Mouse (Mus musculus): ENCODE results near the gene Slc26a10. TPM values are rescaled to one million over a fixed set of nuclear protein-coding genes. Genes with fewer than 3 reads are reported as not detected.

The Slc26a10 gene
- total and polyA plus RNA-seq, 3 experiments, result 13.2 to 40.5 (median 14.7) TPM

DNA sequence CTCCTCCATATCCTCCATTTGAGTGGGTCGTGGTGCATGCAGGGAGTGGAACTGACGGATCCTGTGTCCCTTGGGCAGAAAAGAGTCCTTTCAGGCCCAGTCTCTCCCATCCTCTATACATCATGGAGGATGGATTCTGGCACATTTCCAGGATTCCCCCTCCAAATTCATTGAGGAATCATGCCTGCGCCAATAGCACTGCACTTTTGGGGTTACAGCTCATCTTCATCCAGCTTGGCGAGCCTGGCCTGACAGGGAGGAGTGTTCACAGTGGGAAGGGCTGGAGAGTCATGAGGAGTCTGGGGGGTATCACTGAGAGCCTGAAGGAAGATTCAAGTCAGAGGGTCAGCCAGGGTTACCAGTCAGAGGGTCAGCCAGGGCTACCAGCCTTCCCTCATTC is 2.2 kb upstream of the Slc26a10 start:
- intact Hi-C loops (cut with DNase I), result no loop called here
- TF ChIP-seq CTCF (IDR thresholded peaks at IDR 0.05) (no peak), EP300 (IDR thresholded peaks at IDR 0.05; ENCODE audit: insufficient read depth, low read depth, low read length) (no peak), POLR2A (IDR thresholded peaks at IDR 0.05; ENCODE audit: insufficient read depth, low read depth, low read length) (no peak)

DNA sequence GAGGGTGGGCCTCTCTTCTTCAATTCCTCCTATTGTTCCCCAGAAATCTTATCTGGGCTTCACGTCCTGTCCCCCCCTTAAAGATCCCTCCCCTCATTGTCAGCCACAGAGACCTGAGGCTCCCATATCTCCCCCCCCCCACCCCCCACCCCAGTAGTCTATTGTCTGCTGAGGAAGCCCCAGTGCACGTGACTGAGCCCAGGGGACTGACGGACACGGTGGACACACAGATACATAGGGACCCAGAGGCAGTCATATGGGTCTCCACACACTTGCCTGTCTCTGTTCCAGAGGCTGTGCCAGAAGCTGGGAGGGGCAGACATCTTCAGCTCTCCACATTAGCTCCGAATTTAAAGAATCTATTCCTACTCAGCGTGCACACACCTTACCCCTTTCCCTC is 1.1 kb upstream of the Slc26a10 start:
- TF ChIP-seq EP300 (IDR thresholded peaks at IDR 0.05; ENCODE audit: insufficient read depth, low read depth, low read length) (peak; percentile 67; the same call in 1 of the 2 replicates), POLR2A (IDR thresholded peaks at IDR 0.05; ENCODE audit: insufficient read depth, low read depth, low read length) (peak; percentile 95), CTCF (IDR thresholded peaks at IDR 0.05) (no peak)
- intact Hi-C loops (cut with DNase I), result loop anchor here (2.0 kb wide), 1 partner anchor 13 kb away; the partner anchor contains the start of gene Dtx3
- H3K4me1 ChIP-seq (ENCODE audit: control insufficient read depth, insufficient read depth, low read length), result peaks cover 5% of the 10 kb centered on the region
- DNase-seq, result peak; percentile 58 to 66
- peak overlapping the region; percentile 91 for H3K27ac ChIP-seq
- no peaks in the 10 kb centered on the region for H3K27me3 ChIP-seq (ENCODE audit: control insufficient read depth, insufficient read depth, low read length)
- H3K9ac ChIP-seq (ENCODE audit: low read depth, low read length), result peak overlapping the region; percentile 68
- 42% methylated on average over 6 of the region's 6 CpGs for WGBS
- H3K36me3 ChIP-seq (ENCODE audit: control insufficient read depth, insufficient read depth, low read length), result no peaks in the 10 kb centered on the region
- H3K4me3 ChIP-seq, result peak overlapping the region; percentile 55
- no peaks in the 10 kb centered on the region for H3K79me2 ChIP-seq (replicated peaks; ENCODE audit: control insufficient read depth, insufficient read depth, low read length)

More for the DNA sequence above, 2.2 kb upstream of the Slc26a10 start:
- H3K4me1 ChIP-seq (ENCODE audit: control insufficient read depth, insufficient read depth, low read length), result peaks cover 3% of the 10 kb centered on the region; the same call in 1 of the 2 replicates
- DNase-seq, result peak in 1 of 2 experiments; percentile 20
- peak overlapping the region; percentile 60 for H3K9ac ChIP-seq (ENCODE audit: low read depth, low read length)
- H3K79me2 ChIP-seq (replicated peaks; ENCODE audit: control insufficient read depth, insufficient read depth, low read length), result no peaks in the 10 kb centered on the region
- no peaks in the 10 kb centered on the region for H3K27me3 ChIP-seq (ENCODE audit: control insufficient read depth, insufficient read depth, low read length)
- peak overlapping the region; percentile 55 for H3K4me3 ChIP-seq
- WGBS, result 54% methylated on average over 4 of the region's 4 CpGs
- peak overlapping the region; percentile 91 for H3K27ac ChIP-seq
- H3K36me3 ChIP-seq (ENCODE audit: control insufficient read depth, insufficient read depth, low read length), result no peaks in the 10 kb centered on the region

- peaks cover 5% of the 10 kb centered on the region for H3K4me1 ChIP-seq (ENCODE audit: control insufficient read depth, insufficient read depth, low read length)
- H3K27me3 ChIP-seq (ENCODE audit: control insufficient read depth, insufficient read depth, low read length), result no peaks in the 10 kb centered on the region
- peak overlapping the region; percentile 79 for H3K27ac ChIP-seq
- intact Hi-C loops (cut with DNase I), result loop anchor here (2.0 kb wide), 1 partner anchor 14 kb away; the partner anchor contains the start of gene Dtx3
- H3K4me3 ChIP-seq, result peak overlapping the region; percentile 62
- TF ChIP-seq EP300 (IDR thresholded peaks at IDR 0.05; ENCODE audit: insufficient read depth, low read depth, low read length), result 0 out of 2 replicates have a peak, but pooled peaks have one; percentile 22
- no peak for TF ChIP-seq CTCF (IDR thresholded peaks at IDR 0.05)
- peak; percentile 74; the same call in 1 of the 2 replicates for TF ChIP-seq POLR2A (IDR thresholded peaks at IDR 0.05; ENCODE audit: insufficient read depth, low read depth, low read length)
- DNase-seq, result no peak
- H3K36me3 ChIP-seq (ENCODE audit: control insufficient read depth, insufficient read depth, low read length), result no peaks in the 10 kb centered on the region
- WGBS, result 32% methylated on average over 3 of the region's 3 CpGs
- peak overlapping the region; percentile 76; the same call in 1 of the 2 replicates for H3K9ac ChIP-seq (ENCODE audit: low read depth, low read length)
- no peaks in the 10 kb centered on the region for H3K79me2 ChIP-seq (replicated peaks; ENCODE audit: control insufficient read depth, insufficient read depth, low read length)
Measured at GRCm38 (mm10) chr10:127180695-127181047, 226 bp upstream of the Slc26a10 start.

DNA sequence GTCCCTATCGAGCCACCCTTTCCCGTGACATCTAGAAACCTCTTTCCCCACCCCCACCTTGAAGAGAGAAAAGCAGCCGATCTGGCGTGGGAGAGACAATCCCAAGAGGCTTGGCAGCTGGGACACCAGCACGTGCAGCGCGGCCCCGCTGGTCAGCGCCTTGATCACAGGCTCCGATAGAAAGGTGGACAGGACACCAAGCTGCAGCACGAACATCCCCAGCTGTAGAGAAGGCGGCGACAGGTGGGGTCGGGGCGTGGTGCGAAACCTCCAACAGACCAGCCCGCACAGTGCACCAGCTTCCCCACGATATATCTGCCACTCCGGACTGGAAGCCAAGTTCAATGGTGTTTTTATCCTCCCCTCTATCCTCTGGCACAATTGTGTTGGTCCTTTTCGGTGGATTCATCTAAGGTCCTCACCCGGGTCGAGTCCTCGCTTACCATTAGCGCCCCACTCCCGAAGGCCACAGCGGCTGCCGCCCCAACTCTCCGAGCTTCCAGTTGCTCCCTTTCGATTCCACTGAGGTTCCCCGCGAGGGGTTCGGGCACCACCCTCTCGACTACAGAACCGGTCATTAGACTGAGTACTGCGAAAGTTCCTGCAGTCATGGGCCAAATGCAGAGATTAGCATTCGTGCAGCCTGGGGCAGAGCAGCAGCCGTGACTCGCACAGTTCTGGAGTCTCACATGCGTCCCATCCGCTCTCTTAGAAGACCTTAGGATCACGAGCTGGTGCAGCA is 2.0 kb downstream of the Slc26a10 start:
- no peak for TF ChIP-seq CTCF (IDR thresholded peaks at IDR 0.05)
- TF ChIP-seq POLR2A (IDR thresholded peaks at IDR 0.05; ENCODE audit: insufficient read depth, low read depth, low read length), result no peak
- no peak for TF ChIP-seq EP300 (IDR thresholded peaks at IDR 0.05; ENCODE audit: insufficient read depth, low read depth, low read length)
- Histone ChIP-seq H3K4me1 (ENCODE audit: control insufficient read depth, insufficient read depth, low read length) (peaks cover 5% of the 10 kb centered on the region; the same call in 1 of the 2 replicates), H3K27ac (peak overlapping the region; percentile 60), H3K4me3 (peak overlapping the region; percentile 62), H3K79me2 (replicated peaks; ENCODE audit: control insufficient read depth, insufficient read depth, low read length) (no peaks in the 10 kb centered on the region), H3K36me3 (ENCODE audit: control insufficient read depth, insufficient read depth, low read length) (no peaks in the 10 kb centered on the region), H3K27me3 (ENCODE audit: control insufficient read depth, insufficient read depth, low read length) (no peaks in the 10 kb centered on the region), H3K9ac (ENCODE audit: low read depth, low read length) (peak overlapping the region; percentile 37)
- DNase-seq, result peak; percentile 31 to 50
- intact Hi-C loops (cut with DNase I), result loop anchor here (5.0 kb wide), 2 partner anchors 34 to 164 kb away; partner anchors contain the start of genes Gli1 and Pip4k2c
- WGBS, result 7% methylated on average over 41 of the region's 41 CpGs

DNA sequence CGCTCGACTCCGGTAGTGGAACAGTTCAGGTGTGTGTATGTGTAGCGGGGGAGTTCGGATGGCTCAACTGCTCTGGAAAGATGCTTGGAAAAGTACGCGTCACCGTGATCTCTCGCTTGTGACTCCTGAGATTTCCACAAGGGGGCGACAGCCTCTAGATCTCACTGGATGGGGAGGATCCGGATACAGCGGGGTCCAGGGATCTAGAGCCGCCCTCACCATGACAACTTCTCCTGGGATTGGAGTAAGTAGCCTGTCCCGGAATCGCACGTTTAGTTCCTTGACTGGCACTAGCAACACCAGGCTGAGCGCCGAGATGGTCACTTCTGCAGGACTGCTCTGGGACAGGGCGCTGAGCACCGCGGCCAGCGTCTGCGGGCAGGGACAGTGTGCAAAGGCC is 2.7 kb downstream of the Slc26a10 start:
- H3K4me3 ChIP-seq, result peak overlapping the region; percentile 62
- H3K9ac ChIP-seq (ENCODE audit: low read depth, low read length), result peak overlapping the region; percentile 37
- no peaks in the 10 kb centered on the region for H3K79me2 ChIP-seq (replicated peaks; ENCODE audit: control insufficient read depth, insufficient read depth, low read length)
- H3K27me3 ChIP-seq (ENCODE audit: control insufficient read depth, insufficient read depth, low read length), result no peaks in the 10 kb centered on the region
- under 1% methylated on average over 23 of the region's 23 CpGs for WGBS
- intact Hi-C loops (cut with DNase I), result loop anchor here (1.0 to 5.0 kb wide), 3 partner anchors 35 to 165 kb away; partner anchors contain the start of genes Gli1 and Pip4k2c
- DNase-seq, result peak; percentile 77 to 86
- peak overlapping the region; percentile 60 for H3K27ac ChIP-seq
- H3K4me1 ChIP-seq (ENCODE audit: control insufficient read depth, insufficient read depth, low read length), result peaks cover 5% of the 10 kb centered on the region; the same call in 1 of the 2 replicates
- H3K36me3 ChIP-seq (ENCODE audit: control insufficient read depth, insufficient read depth, low read length), result no peaks in the 10 kb centered on the region
- TF ChIP-seq CTCF (IDR thresholded peaks at IDR 0.05), result peak; percentile 97
- TF ChIP-seq POLR2A (IDR thresholded peaks at IDR 0.05; ENCODE audit: insufficient read depth, low read depth, low read length), result peak; percentile 82
- TF ChIP-seq EP300 (IDR thresholded peaks at IDR 0.05; ENCODE audit: insufficient read depth, low read depth, low read length), result 0 out of 2 replicates have a peak, but pooled peaks have one; percentile 24
